Mouse (Mus musculus) neutrophil, adult 5-6 weeks (primary cell): ENCODE data around the gene Ppat. TPM values are rescaled to one million over a fixed set of nuclear protein-coding genes. Genes with fewer than 3 reads are reported as not detected.
"Not testable (repeated sequence)": the region's sequence is repeated elsewhere in the genome, so short reads cannot be mapped to it uniquely, and the experiment has no call there.

Experiments
- ATAC-seq: fragments of 151-379, 151-347 bp; 2 replicates; pipeline ENCODE4 v1.8.0; 2017; ENCODE audit warnings: mild to moderate bottlenecking, moderate TSS enrichment; ENCODE audit not compliant: insufficient number of reproducible peaks, poor library complexity, low FRiP score, severe bottlenecking; ENCODE audit errors: extremely low read depth
- total RNA-seq: library from RNA; stranded (forward); fragments of 200-1000 nt; gene quantifications from 2 replicates; pipeline ENCODE4 v1.2.3, GENCODE M21; 2017

Gene Ppat
- total RNA-seq, 1 experiment from 2014 or later, result 11.8 TPM

- no peak for ATAC-seq
Observed at GRCm38 (mm10) chr5:76952112-76953040, 998 bp upstream of the Ppat start.

- 0 out of 2 replicates have a peak, but pooled peaks have one; percentile 4 for ATAC-seq
Observed at GRCm38 (mm10) chr5:76950343-76951105, 854 bp downstream of the Ppat start.

GRCm38 (mm10) chr5:76947758-76948157 lies 3.6 kb downstream of the Ppat start:
- ATAC-seq, result no peak

GRCm38 (mm10) chr5:76947142-76947541 lies 4.2 kb downstream of the Ppat start:
- ATAC-seq, result no peak

GRCm38 (mm10) chr5:76945678-76946033 lies 5.7 kb downstream of the Ppat start:
- no peak for ATAC-seq

GRCm38 (mm10) chr5:76944965-76945677 lies 6.3 kb downstream of the Ppat start:
- no peak for ATAC-seq

GRCm38 (mm10) chr5:76942505-76942904 lies 8.9 kb downstream of the Ppat start:
- no peak for ATAC-seq

GRCm38 (mm10) chr5:76941975-76942374 lies 9.4 kb downstream of the Ppat start:
- ATAC-seq, result no peak

GRCm38 (mm10) chr5:76939717-76940116 lies 11.7 kb downstream of the Ppat start:
- no peak for ATAC-seq

- no peak for ATAC-seq
Observed at GRCm38 (mm10) chr5:76929180-76929877, 22.0 kb downstream of the Ppat start.

GRCm38 (mm10) chr5:76928124-76928832 lies 23.1 kb downstream of the Ppat start:
- ATAC-seq, result no peak

- no peak for ATAC-seq
Observed at GRCm38 (mm10) chr5:76924296-76924695, 27.1 kb downstream of the Ppat start.

GRCm38 (mm10) chr5:76923428-76923827 lies 27.9 kb downstream of the Ppat start:
- ATAC-seq, result no peak

- ATAC-seq, result no peak
Observed at GRCm38 (mm10) chr5:76922833-76923232, 28.5 kb downstream of the Ppat start.

GRCm38 (mm10) chr5:76912522-76912921 lies 38.9 kb downstream of the Ppat start:
- ATAC-seq, result not testable (repeated sequence)

GRCm38 (mm10) chr5:76910807-76911206 lies 40.6 kb downstream of the Ppat start:
- no peak for ATAC-seq

- no peak for ATAC-seq
Observed at GRCm38 (mm10) chr5:76906155-76906499, 45.3 kb downstream of the Ppat start.

GRCm38 (mm10) chr5:76905405-76906154 lies 45.8 kb downstream of the Ppat start, which contains the start of gene Aasdh:
Gene Aasdh, minus strand, starts transcription at chr5:76905514.
- peak; percentile 97 for ATAC-seq
